Mouse (Mus musculus): ENCODE data around the gene Mafg. TPM values are rescaled to one million over a fixed set of nuclear protein-coding genes. Genes with fewer than 3 reads are reported as not detected.

The Mafg gene
- polyA plus RNA-seq, 1 experiment from 2014 or later, result 35.4 TPM

GRCm38 (mm10) chr11:120615606-120616203, 17.7 kb downstream of the Mafg start:
- peaks cover 18% of the 10 kb centered on the region for H3K4me1 ChIP-seq (replicated peaks; ENCODE audit: control insufficient read depth, insufficient read depth, low read length)
- H3K4me2 ChIP-seq (replicated peaks), result 0 out of 2 replicates have a peak overlapping the region, but pooled peaks have one; percentile 80
- WGBS, result 92% methylated on average over 11 of the region's 11 CpGs
- H3K9me3 ChIP-seq (ENCODE audit: control insufficient read depth, low read length), result no peaks in the 10 kb centered on the region
- no peaks in the 10 kb centered on the region for H3K27me3 ChIP-seq (ENCODE audit: control insufficient read depth, insufficient read depth, low read length)
- H3K27ac ChIP-seq, result no peak overlapping the region
- DNase-seq (ENCODE audit: low spot score), result no peak
- H3K4me3 ChIP-seq (replicated peaks; ENCODE audit: low read length), result 0 out of 2 replicates have a peak overlapping the region, but pooled peaks have one; percentile 80
- no peak for ATAC-seq (ENCODE audit: low FRiP score)
- no peak overlapping the region for H3K9ac ChIP-seq
- peaks cover 72% of the 10 kb centered on the region for H3K36me3 ChIP-seq (replicated peaks; ENCODE audit: control insufficient read depth, insufficient read depth)

DNA sequence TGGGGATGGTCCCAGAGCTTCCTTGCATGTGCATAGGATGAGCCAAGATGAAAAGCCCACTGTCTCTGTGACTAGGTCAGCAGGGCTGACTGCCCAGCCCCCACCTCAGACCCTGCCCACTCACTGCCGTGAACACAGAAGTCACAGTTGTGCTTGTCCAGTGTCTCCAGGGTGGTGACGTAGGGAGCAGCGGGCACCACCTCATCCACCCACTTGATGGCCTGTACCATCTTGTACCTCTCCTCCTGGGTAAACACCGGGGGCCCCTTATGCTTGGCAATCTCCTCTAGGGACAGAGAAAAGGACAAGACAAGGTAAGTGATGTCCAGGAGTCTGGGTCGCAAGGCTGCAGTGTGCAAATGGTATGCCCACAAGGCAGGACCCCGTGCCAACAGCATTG, 18.2 kb downstream of the Mafg start:
- Histone ChIP-seq H3K4me3 (replicated peaks; ENCODE audit: low read length) (no peak overlapping the region), H3K36me3 (replicated peaks; ENCODE audit: control insufficient read depth, insufficient read depth) (peaks cover 72% of the 10 kb centered on the region)

DNA sequence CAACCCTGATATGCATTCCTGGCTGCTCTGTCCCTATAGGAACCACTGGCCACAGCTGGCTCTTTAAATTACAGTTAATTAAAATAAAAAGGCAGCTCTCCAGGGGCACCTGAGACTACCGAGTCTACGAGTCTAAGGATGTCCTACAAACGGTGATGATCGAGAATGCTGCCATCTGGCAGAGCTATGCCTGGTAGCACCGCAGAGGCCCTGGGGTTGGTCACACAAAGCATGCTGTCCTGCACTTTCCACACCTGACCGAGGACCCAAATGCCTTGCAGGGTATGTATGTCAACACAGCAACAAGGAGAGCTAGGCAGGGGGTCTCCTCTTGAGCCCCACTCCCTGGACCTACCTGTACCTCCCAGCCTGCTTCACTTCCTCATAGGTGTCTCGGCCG, 19.4 kb downstream of the Mafg start:
- Histone ChIP-seq H3K27me3 (ENCODE audit: control insufficient read depth, insufficient read depth, low read length) (0 out of 2 replicates have a peak, but pooled peaks cover 6% of the 10 kb centered on the region), H3K36me3 (replicated peaks; ENCODE audit: control insufficient read depth, insufficient read depth) (peaks cover 70% of the 10 kb centered on the region), H3K9ac (no peak overlapping the region), H3K4me1 (replicated peaks; ENCODE audit: control insufficient read depth, insufficient read depth, low read length) (peaks cover 18% of the 10 kb centered on the region), H3K27ac (no peak overlapping the region), H3K4me3 (replicated peaks; ENCODE audit: low read length) (no peak overlapping the region), H3K4me2 (replicated peaks) (no peak overlapping the region), H3K9me3 (ENCODE audit: control insufficient read depth, low read length) (no peaks in the 10 kb centered on the region)
- DNase-seq (ENCODE audit: low spot score) (no peak), ATAC-seq (ENCODE audit: low FRiP score) (no peak)
- 69% methylated on average over 8 of the region's 8 CpGs for WGBS

More for the DNA sequence above, 18.2 kb downstream of the Mafg start:
- no peaks in the 10 kb centered on the region for H3K9me3 ChIP-seq (ENCODE audit: control insufficient read depth, low read length)
- DNase-seq (ENCODE audit: low spot score) (no peak), ATAC-seq (ENCODE audit: low FRiP score) (no peak)
- H3K27me3 ChIP-seq (ENCODE audit: control insufficient read depth, insufficient read depth, low read length), result no peaks in the 10 kb centered on the region
- no peak overlapping the region for H3K9ac ChIP-seq
- H3K4me1 ChIP-seq (replicated peaks; ENCODE audit: control insufficient read depth, insufficient read depth, low read length), result peaks cover 18% of the 10 kb centered on the region
- no peak overlapping the region for H3K27ac ChIP-seq
- 91% methylated on average over 6 of the region's 6 CpGs for WGBS
- H3K4me2 ChIP-seq (replicated peaks), result no peak overlapping the region

- H3K4me2 ChIP-seq (replicated peaks), result no peak overlapping the region
- DNase-seq (ENCODE audit: low spot score), result no peak
- 86% methylated on average over 10 of the region's 10 CpGs for WGBS
- H3K9ac ChIP-seq, result no peak overlapping the region
- peaks cover 18% of the 10 kb centered on the region for H3K4me1 ChIP-seq (replicated peaks; ENCODE audit: control insufficient read depth, insufficient read depth, low read length)
- H3K27me3 ChIP-seq (ENCODE audit: control insufficient read depth, insufficient read depth, low read length), result 0 out of 2 replicates have a peak, but pooled peaks cover 6% of the 10 kb centered on the region
- H3K4me3 ChIP-seq (replicated peaks; ENCODE audit: low read length), result no peak overlapping the region
- H3K36me3 ChIP-seq (replicated peaks; ENCODE audit: control insufficient read depth, insufficient read depth), result peaks cover 66% of the 10 kb centered on the region
- no peaks in the 10 kb centered on the region for H3K9me3 ChIP-seq (ENCODE audit: control insufficient read depth, low read length)
- no peak for ATAC-seq (ENCODE audit: low FRiP score)
- no peak overlapping the region for H3K27ac ChIP-seq
These were observed 19.9 kb downstream of the Mafg start for GRCm38 (mm10) chr11:120613481-120613972.

DNA sequence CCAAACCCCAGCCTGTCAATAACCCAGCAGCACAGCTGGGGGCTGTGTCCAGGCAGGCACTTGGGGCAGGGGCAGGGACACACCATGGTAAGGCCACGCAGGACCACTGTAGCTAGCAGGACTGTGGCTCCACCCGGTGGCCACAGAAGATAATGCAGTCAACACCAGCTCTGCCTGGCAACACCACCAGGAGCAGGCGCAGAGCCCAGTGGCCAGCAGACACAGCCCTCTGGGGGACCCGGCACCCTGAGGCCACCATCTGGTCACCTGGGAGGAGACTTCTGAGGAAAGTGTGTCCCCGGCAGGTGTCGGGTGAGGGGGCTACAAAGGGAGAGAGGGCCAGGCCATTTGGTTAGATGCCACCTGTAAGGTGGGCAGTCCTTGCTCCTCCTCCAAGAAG, 20.6 kb downstream of the Mafg start:
- DNase-seq (ENCODE audit: low spot score) (peak; percentile 65), ATAC-seq (ENCODE audit: low FRiP score) (no peak)
- 56% methylated on average over 6 of the region's 6 CpGs for WGBS
- Histone ChIP-seq H3K27ac (no peak overlapping the region), H3K9ac (no peak overlapping the region), H3K9me3 (ENCODE audit: control insufficient read depth, low read length) (no peaks in the 10 kb centered on the region), H3K27me3 (ENCODE audit: control insufficient read depth, insufficient read depth, low read length) (0 out of 2 replicates have a peak, but pooled peaks cover 6% of the 10 kb centered on the region), H3K4me2 (replicated peaks) (no peak overlapping the region), H3K4me3 (replicated peaks; ENCODE audit: low read length) (no peak overlapping the region), H3K36me3 (replicated peaks; ENCODE audit: control insufficient read depth, insufficient read depth) (peaks cover 62% of the 10 kb centered on the region), H3K4me1 (replicated peaks; ENCODE audit: control insufficient read depth, insufficient read depth, low read length) (peaks cover 18% of the 10 kb centered on the region)

DNA sequence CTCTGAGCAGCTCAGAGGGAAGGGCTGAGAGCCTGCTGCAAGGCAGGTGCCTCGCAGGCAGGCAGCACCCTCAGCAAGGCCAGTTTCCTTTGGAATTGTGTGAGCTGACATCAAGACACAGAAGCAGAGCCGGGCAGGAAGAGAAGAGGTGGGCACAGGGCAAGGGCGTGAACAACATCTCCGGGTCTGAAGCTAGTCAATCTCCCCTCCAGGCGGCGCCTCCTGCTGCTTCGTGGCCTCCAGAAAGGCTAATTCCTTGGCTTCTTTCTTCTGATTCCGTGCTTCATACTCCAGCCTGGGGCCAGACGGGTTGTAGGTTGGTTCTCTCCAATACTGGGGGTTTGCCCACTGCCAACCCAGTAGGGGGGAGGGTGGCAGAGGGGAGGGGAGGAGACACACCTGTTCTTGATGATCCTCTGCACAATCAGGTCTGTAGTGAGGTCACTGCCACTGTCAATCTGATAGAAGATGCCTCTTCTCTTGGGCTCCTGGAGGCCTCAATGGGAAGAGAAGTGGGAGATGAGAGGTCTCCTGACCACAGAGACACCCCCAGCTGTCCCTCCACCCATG, 22.8 kb downstream of the Mafg start:
- H3K4me3 ChIP-seq (replicated peaks; ENCODE audit: low read length), result no peak overlapping the region
- ATAC-seq (ENCODE audit: low FRiP score) (no peak), DNase-seq (ENCODE audit: low spot score) (no peak)
- no peak overlapping the region for H3K9ac ChIP-seq
- H3K4me1 ChIP-seq (replicated peaks; ENCODE audit: control insufficient read depth, insufficient read depth, low read length), result peaks cover 1% of the 10 kb centered on the region; the same call in 1 of the 2 replicates
- H3K4me2 ChIP-seq (replicated peaks), result no peak overlapping the region
- 80% methylated on average over 9 of the region's 9 CpGs for WGBS
- H3K27ac ChIP-seq, result no peak overlapping the region
- H3K9me3 ChIP-seq (ENCODE audit: control insufficient read depth, low read length), result no peaks in the 10 kb centered on the region
- H3K36me3 ChIP-seq (replicated peaks; ENCODE audit: control insufficient read depth, insufficient read depth), result peaks cover 74% of the 10 kb centered on the region
- 0 out of 2 replicates have a peak, but pooled peaks cover 6% of the 10 kb centered on the region for H3K27me3 ChIP-seq (ENCODE audit: control insufficient read depth, insufficient read depth, low read length)

DNA sequence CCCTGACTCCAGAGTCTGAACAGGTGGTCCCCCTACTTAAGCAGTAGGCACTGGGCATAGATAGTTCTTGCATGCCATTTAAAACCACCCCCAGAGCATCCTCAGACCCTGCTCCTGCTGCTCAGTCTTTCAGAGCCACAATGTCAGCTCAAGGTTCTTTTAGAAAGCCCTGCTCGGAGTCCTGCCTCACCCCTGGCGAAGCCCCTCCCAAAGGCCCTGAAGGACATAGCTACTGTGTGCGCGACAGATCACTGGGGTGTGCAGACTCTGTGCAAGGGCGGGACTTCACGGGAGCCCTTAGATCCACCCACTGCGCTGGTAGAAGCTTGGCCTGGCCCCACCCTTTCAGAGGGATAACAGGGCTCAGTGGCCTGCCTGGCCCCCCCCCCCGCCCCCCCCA, 24.1 kb downstream of the Mafg start:
- H3K9me3 ChIP-seq (ENCODE audit: control insufficient read depth, low read length), result no peaks in the 10 kb centered on the region
- H3K4me2 ChIP-seq (replicated peaks), result no peak overlapping the region
- WGBS, result 30% methylated on average over 8 of the region's 8 CpGs
- no peak for DNase-seq (ENCODE audit: low spot score)
- peaks cover 81% of the 10 kb centered on the region for H3K36me3 ChIP-seq (replicated peaks; ENCODE audit: control insufficient read depth, insufficient read depth)
- H3K4me3 ChIP-seq (replicated peaks; ENCODE audit: low read length), result no peak overlapping the region
- no peak overlapping the region for H3K27ac ChIP-seq
- no peak overlapping the region for H3K9ac ChIP-seq
- no peak for ATAC-seq (ENCODE audit: low FRiP score)
- H3K4me1 ChIP-seq (replicated peaks; ENCODE audit: control insufficient read depth, insufficient read depth, low read length), result no peaks in the 10 kb centered on the region; the same call in 1 of the 2 replicates
- H3K27me3 ChIP-seq (ENCODE audit: control insufficient read depth, insufficient read depth, low read length), result 0 out of 2 replicates have a peak, but pooled peaks cover 6% of the 10 kb centered on the region

GRCm38 (mm10) chr11:120608241-120609034, 25.0 kb downstream of the Mafg start, which contains the start of gene Npb:
Npb (plus strand) TSS chr11:120608477.
- Histone ChIP-seq H3K4me1 (replicated peaks; ENCODE audit: control insufficient read depth, insufficient read depth, low read length) (no peaks in the 10 kb centered on the region; the same call in 1 of the 2 replicates), H3K27ac (no peak within 1 kb of the TSS), H3K9ac (peak within 1 kb of the TSS; percentile 16; the same call in 1 of the 2 replicates), H3K36me3 (replicated peaks; ENCODE audit: control insufficient read depth, insufficient read depth) (peaks cover 81% of the 10 kb centered on the region), H3K4me2 (replicated peaks) (peak within 1 kb of the TSS; percentile 38), H3K27me3 (ENCODE audit: control insufficient read depth, insufficient read depth, low read length) (0 out of 2 replicates have a peak, but pooled peaks cover 6% of the 10 kb centered on the region), H3K9me3 (ENCODE audit: control insufficient read depth, low read length) (no peaks in the 10 kb centered on the region), H3K4me3 (replicated peaks; ENCODE audit: low read length) (0 out of 2 replicates have a peak within 1 kb of the TSS, but pooled peaks have one; percentile 5)
- WGBS, result 7% methylated on average over 45 of the region's 45 CpGs
- ATAC-seq (ENCODE audit: low FRiP score) (no peak), DNase-seq (ENCODE audit: low spot score) (no peak)

DNA sequence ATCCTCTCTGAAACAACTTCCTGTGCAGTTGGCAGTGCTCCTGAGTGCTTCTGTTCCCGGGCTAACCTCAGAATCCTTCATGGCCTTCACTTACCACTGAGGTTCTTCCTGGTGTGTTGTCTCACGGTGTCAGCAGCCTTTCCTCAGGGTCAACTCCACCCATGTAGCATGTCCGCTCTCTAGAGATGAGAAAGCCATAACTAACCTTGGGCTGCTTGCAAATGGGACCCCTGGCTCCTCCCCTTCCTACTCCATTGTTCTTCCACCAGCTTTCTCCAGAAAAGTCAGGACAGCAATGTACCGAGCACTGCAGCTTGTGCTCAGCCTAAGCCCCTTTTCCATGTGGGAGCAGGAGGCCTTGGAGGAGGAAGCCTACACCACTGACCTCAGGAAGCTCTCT, 26.6 kb downstream of the Mafg start:
- WGBS, result 66% methylated on average over 4 of the region's 4 CpGs
- ATAC-seq (ENCODE audit: low FRiP score) (no peak), DNase-seq (ENCODE audit: low spot score) (no peak)
- no peak overlapping the region for H3K4me2 ChIP-seq (replicated peaks)
- no peaks in the 10 kb centered on the region for H3K9me3 ChIP-seq (ENCODE audit: control insufficient read depth, low read length)
- H3K27me3 ChIP-seq (ENCODE audit: control insufficient read depth, insufficient read depth, low read length), result 0 out of 2 replicates have a peak, but pooled peaks cover 6% of the 10 kb centered on the region
- no peak overlapping the region for H3K4me3 ChIP-seq (replicated peaks; ENCODE audit: low read length)
- no peaks in the 10 kb centered on the region; the same call in 1 of the 2 replicates for H3K4me1 ChIP-seq (replicated peaks; ENCODE audit: control insufficient read depth, insufficient read depth, low read length)
- H3K9ac ChIP-seq, result no peak overlapping the region
- H3K27ac ChIP-seq, result no peak overlapping the region
- peaks cover 81% of the 10 kb centered on the region for H3K36me3 ChIP-seq (replicated peaks; ENCODE audit: control insufficient read depth, insufficient read depth)

Measured in hindbrain, embryonic 14.5 days (tissue).